ENCODE assay signal across 27 mouse cellular contexts in the genomic region with DNA sequence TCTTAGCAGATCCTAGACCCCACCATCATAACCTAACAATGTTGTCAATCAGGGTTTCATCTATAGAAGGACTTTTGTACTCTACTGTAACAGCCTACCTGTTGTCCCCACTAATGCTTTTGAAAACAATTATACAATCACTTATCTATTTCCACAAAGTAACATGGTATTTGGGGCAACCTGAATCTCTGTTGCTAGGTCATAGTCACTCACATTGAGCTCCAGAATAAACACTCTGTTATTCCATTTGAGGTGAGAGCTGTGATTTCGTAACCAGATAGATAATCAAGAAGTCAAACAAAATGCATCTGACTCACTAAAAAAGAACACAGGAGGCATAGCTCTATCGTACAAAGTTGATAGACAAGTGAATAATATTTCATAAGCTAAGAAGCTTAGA.
"Had no signal": no experiment of that assay in that cellular context is flagged by ENCODE, and none has a peak within 500 bp of the region (broad histone marks: within the 10 kb centered on the region; RNA-seq: fewer than 3 reads in every experiment).

No protein-coding gene starts in this region.

- H3K27ac ChIP-seq: embryonic facial prominence, embryonic 10.5 days; embryonic facial prominence, embryonic 12.5 days; embryonic facial prominence, embryonic 13.5 days; embryonic facial prominence, embryonic 15.5 days; forebrain, embryonic 10.5 days; forebrain, embryonic 12.5 days; forebrain, embryonic 13.5 days; forebrain, embryonic 15.5 days; gastrocnemius, adult 2 months; heart, adult 2 months had no signal

- DNase-seq: cerebellum, adult 8-10 months; cerebellum, adult 9-10 months; cerebellum, adult 9-11 months; cerebellum, postnatal 10 days; cerebellum, postnatal 14 days; cerebellum, postnatal 25 days; cerebellum, postnatal 36 days; embryo, embryonic 11 days; forebrain, postnatal 0 days; gastrocnemius, adult 2 months; gastrocnemius, postnatal 10 days; gastrocnemius, postnatal 14 days; gastrocnemius, postnatal 25 days; gastrocnemius, postnatal 36 days; heart, adult 18-20 months; heart, adult 2 months had no signal

- ATAC-seq: forebrain, embryonic 13.5 days; forebrain, embryonic 14.5 days; forebrain, embryonic 15.5 days; forebrain, embryonic 16.5 days; forebrain, postnatal 0 days had no signal

- H3K4me3 ChIP-seq: embryonic facial prominence, embryonic 10.5 days; embryonic facial prominence, embryonic 12.5 days; embryonic facial prominence, embryonic 13.5 days; embryonic facial prominence, embryonic 15.5 days; erythroblast, embryonic 14.5 days; forebrain, embryonic 10.5 days; forebrain, embryonic 12.5 days; forebrain, embryonic 13.5 days; forebrain, embryonic 15.5 days; gastrocnemius, adult 2 months; heart, adult 2 months had no signal

- H3K4me2 ChIP-seq: embryonic facial prominence, embryonic 12.5 days; embryonic facial prominence, embryonic 13.5 days; embryonic facial prominence, embryonic 15.5 days; forebrain, embryonic 12.5 days; forebrain, embryonic 13.5 days; forebrain, embryonic 15.5 days had no signal

- H3K9ac ChIP-seq: embryonic facial prominence, embryonic 12.5 days; embryonic facial prominence, embryonic 13.5 days; embryonic facial prominence, embryonic 15.5 days; forebrain, embryonic 12.5 days; forebrain, embryonic 13.5 days; forebrain, embryonic 15.5 days; forebrain, postnatal 0 days had no signal

- H3K36me3 ChIP-seq: embryonic facial prominence, embryonic 10.5 days; embryonic facial prominence, embryonic 12.5 days; embryonic facial prominence, embryonic 13.5 days; embryonic facial prominence, embryonic 15.5 days; forebrain, embryonic 10.5 days; forebrain, embryonic 12.5 days; forebrain, embryonic 15.5 days had no signal

- H3K4me1 ChIP-seq: embryonic facial prominence, embryonic 12.5 days; embryonic facial prominence, embryonic 15.5 days had no signal

- H3K9me3 ChIP-seq: embryonic facial prominence, embryonic 10.5 days; embryonic facial prominence, embryonic 12.5 days; embryonic facial prominence, embryonic 13.5 days; embryonic facial prominence, embryonic 15.5 days; forebrain, embryonic 10.5 days; forebrain, embryonic 12.5 days; forebrain, embryonic 13.5 days; forebrain, embryonic 15.5 days had no signal

- H3K27me3 ChIP-seq: embryonic facial prominence, embryonic 12.5 days; embryonic facial prominence, embryonic 15.5 days; forebrain, embryonic 12.5 days; forebrain, embryonic 13.5 days; forebrain, embryonic 15.5 days had no signal
